Mouse (Mus musculus): ENCODE results near the gene Tmem159. TPM values are rescaled to one million over a fixed set of nuclear protein-coding genes. Genes with fewer than 3 reads are reported as not detected.

Gene Tmem159
- polyA plus RNA-seq, 1 experiment from 2014 or later: 9.3 TPM

DNA sequence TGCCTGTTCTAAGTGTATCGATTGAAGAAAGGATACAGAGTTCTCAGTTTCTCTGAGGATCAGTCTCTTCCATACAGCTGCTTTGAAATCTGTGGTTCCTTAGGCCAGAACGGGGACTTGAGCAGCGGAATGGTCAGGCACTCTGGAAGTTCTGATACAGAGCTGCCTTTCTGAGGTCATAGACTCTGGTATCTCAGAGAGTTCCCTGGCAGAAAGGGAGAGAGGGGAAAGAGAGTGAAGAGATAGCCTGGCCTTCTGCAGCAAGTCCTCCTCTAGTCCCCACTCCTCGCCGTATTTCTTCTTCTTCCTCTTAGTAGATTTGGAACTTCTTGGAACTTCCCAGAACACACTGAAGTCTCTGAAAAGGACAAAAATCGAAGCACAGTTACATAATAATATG, 7.0 kb upstream of the Tmem159 start, which contains the start of gene Dnah3:
Gene Dnah3, minus strand, starts transcription at position 101 of the 400 bp plus-strand sequence.
- no peak within 1 kb of the TSS for H3K4me3 ChIP-seq (ENCODE audit: low read depth, low read length)
- no peaks in the 10 kb centered on the region for H3K36me3 ChIP-seq (ENCODE audit: control insufficient read depth, insufficient read depth, low read length)
- no peaks in the 10 kb centered on the region for H3K4me1 ChIP-seq (ENCODE audit: control insufficient read depth, insufficient read depth, low read length)
- H3K27me3 ChIP-seq (ENCODE audit: control insufficient read depth, insufficient read depth, low read length): no peaks in the 10 kb centered on the region
- H3K9ac ChIP-seq (replicated peaks; ENCODE audit: low read depth, low read length): no peak within 1 kb of the TSS
- 84% methylated on average over 6 of the region's 6 CpGs for WGBS
- no peaks in the 10 kb centered on the region for H3K9me3 ChIP-seq (ENCODE audit: control insufficient read depth, low read length)
- no peak within 1 kb of the TSS for H3K27ac ChIP-seq (ENCODE audit: low read depth, low read length)
- ATAC-seq (ENCODE audit: low read depth): no peak
- H3K4me2 ChIP-seq (ENCODE audit: low read depth, low read length): no peak within 1 kb of the TSS

DNA sequence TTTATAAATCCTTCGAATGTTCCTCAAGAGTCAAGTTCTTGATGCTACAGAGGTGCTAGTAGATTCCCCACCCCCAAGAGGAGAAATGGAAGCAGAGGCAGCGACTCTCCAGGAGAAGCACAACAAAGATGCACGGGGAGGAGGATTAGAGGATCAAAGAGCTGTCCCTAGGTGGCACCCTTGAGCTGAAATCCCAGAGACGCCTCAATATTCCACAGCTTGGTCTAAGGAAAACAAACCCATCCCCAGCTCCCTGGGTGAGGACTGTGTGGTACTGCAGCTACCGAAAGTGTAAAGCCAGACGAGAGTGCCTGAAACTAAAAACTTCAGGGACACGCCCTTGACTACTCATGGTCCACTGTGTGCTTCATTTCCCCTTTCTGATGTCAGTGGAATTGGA, 4.3 kb upstream of the Tmem159 start:
- 0 out of 2 replicates have a peak, but pooled peaks cover 5% of the 10 kb centered on the region for H3K4me1 ChIP-seq (ENCODE audit: control insufficient read depth, insufficient read depth, low read length)
- peaks cover 6% of the 10 kb centered on the region for H3K27me3 ChIP-seq (ENCODE audit: control insufficient read depth, insufficient read depth, low read length)
- no peaks in the 10 kb centered on the region for H3K9me3 ChIP-seq (ENCODE audit: control insufficient read depth, low read length)
- WGBS: 10% methylated on average over 7 of the region's 7 CpGs
- H3K27ac ChIP-seq (ENCODE audit: low read depth, low read length): no peak overlapping the region
- ATAC-seq (ENCODE audit: low read depth): peak; percentile 78; the same call in 1 of the 2 replicates
- no peak overlapping the region for H3K4me2 ChIP-seq (ENCODE audit: low read depth, low read length)
- H3K4me3 ChIP-seq (ENCODE audit: low read depth, low read length): no peak overlapping the region
- H3K9ac ChIP-seq (replicated peaks; ENCODE audit: low read depth, low read length): no peak overlapping the region
- H3K36me3 ChIP-seq (ENCODE audit: control insufficient read depth, insufficient read depth, low read length): no peaks in the 10 kb centered on the region

DNA sequence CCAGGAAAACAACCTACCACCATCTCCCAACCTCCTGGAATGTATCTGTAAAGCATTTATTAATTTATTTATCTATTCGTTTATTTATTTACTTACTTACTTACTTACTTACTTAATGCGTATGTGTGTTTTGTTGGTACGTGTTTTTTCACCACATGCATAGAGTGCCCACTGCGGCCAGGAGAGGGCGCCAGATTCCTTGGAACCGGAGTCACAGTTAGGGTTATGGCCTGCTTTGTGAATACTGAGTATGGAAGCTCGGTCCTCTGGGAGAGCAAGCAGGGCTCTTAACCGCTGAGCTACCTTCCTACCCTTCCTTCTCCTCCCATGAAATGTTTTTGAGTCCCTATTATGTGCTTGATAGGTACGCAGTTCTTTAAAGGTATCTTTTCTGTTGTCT, 3.8 kb upstream of the Tmem159 start:
- no peaks in the 10 kb centered on the region for H3K36me3 ChIP-seq (ENCODE audit: control insufficient read depth, insufficient read depth, low read length)
- no peak overlapping the region for H3K27ac ChIP-seq (ENCODE audit: low read depth, low read length)
- 0 out of 2 replicates have a peak, but pooled peaks cover 5% of the 10 kb centered on the region for H3K4me1 ChIP-seq (ENCODE audit: control insufficient read depth, insufficient read depth, low read length)
- H3K27me3 ChIP-seq (ENCODE audit: control insufficient read depth, insufficient read depth, low read length): peaks cover 6% of the 10 kb centered on the region
- no peak overlapping the region for H3K4me3 ChIP-seq (ENCODE audit: low read depth, low read length)
- WGBS: 23% methylated on average over 9 of the region's 9 CpGs
- ATAC-seq (ENCODE audit: low read depth): no peak
- no peak overlapping the region for H3K4me2 ChIP-seq (ENCODE audit: low read depth, low read length)
- no peak overlapping the region for H3K9ac ChIP-seq (replicated peaks; ENCODE audit: low read depth, low read length)
- H3K9me3 ChIP-seq (ENCODE audit: control insufficient read depth, low read length): no peaks in the 10 kb centered on the region

DNA sequence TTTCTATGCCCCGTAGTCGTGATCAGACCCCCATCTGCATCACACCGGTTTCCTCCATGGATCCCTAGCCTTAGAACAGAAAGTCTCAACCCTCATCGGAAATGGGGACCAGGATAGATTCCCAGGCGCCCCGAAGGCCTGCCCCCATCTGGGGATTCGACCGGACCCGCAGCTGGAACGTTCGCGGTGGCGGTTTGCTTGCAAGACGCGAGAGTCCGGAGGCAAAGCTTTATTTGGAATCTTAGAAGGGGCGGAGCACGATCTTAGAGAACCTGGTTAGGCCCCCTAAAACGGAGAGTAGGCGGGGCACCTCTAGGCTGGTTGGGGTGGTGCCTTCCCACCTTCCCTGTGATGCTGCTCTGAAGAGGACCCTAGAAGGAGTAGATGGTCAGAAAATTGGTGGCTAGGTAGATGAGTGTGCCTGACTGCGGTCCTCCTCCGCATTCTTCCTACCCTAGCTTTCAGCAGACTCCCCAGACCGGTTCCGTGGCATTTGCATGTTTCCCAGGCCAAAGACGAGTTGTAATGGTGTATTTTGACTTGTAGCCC, 940 bp downstream of the Tmem159 start:
- H3K4me1 ChIP-seq (ENCODE audit: control insufficient read depth, insufficient read depth, low read length): 0 out of 2 replicates have a peak, but pooled peaks cover 5% of the 10 kb centered on the region
- 3% methylated on average over 25 of the region's 25 CpGs for WGBS
- peak overlapping the region; percentile 84 for H3K4me2 ChIP-seq (ENCODE audit: low read depth, low read length)
- peaks cover 6% of the 10 kb centered on the region for H3K27me3 ChIP-seq (ENCODE audit: control insufficient read depth, insufficient read depth, low read length)
- H3K9ac ChIP-seq (replicated peaks; ENCODE audit: low read depth, low read length): peak overlapping the region; percentile 53; the same call in 1 of the 2 replicates
- H3K36me3 ChIP-seq (ENCODE audit: control insufficient read depth, insufficient read depth, low read length): no peaks in the 10 kb centered on the region
- H3K9me3 ChIP-seq (ENCODE audit: control insufficient read depth, low read length): no peaks in the 10 kb centered on the region
- peak overlapping the region; percentile 45 for H3K4me3 ChIP-seq (ENCODE audit: low read depth, low read length)
- 0 out of 2 replicates have a peak, but pooled peaks have one; percentile 12 for ATAC-seq (ENCODE audit: low read depth)
- H3K27ac ChIP-seq (ENCODE audit: low read depth, low read length): no peak overlapping the region

DNA sequence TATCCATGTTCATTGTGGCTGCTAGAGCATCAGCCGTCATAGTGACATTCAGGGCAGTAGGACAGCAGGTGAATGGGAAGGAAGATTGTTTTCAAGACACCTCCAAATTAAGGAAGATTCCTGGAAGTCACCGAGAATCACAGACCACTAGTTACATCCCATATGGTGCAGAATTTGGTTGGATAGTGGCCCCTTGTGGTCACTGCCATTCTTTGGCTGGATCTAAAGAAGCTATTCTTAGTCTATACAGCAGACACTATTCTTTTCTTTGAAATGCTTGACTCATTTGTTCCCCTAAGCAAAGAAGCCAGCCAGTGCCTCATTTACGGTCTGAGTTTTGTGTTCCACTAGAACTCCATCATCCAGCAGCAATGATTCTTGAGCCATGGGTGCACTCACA, 2.8 kb downstream of the Tmem159 start:
- 45% methylated on average over 3 of the region's 3 CpGs for WGBS

DNA sequence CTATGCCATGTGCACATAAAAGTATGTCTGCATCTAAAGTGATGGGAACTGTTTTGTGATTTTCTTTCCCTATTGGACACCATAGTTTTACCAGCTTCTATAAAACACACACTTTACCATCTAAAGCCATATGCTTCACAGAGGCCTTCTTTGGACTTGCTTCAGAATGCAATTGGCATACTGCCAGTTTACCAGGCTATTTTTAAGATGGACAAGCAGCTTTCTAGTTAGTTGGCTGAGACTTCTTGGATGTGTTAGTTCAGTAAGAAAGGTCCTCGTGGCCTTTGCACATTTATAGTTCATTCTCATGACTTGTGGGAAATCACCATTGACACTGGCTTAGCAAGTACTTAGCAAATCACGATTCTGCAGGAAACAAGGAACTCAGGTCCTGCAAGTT, 4.2 kb downstream of the Tmem159 start:
- Histone ChIP-seq H3K4me1 (ENCODE audit: control insufficient read depth, insufficient read depth, low read length) (0 out of 2 replicates have a peak, but pooled peaks cover 5% of the 10 kb centered on the region), H3K4me3 (ENCODE audit: low read depth, low read length) (no peak overlapping the region), H3K27me3 (ENCODE audit: control insufficient read depth, insufficient read depth, low read length) (peaks cover 6% of the 10 kb centered on the region), H3K9ac (replicated peaks; ENCODE audit: low read depth, low read length) (no peak overlapping the region), H3K4me2 (ENCODE audit: low read depth, low read length) (no peak overlapping the region), H3K36me3 (ENCODE audit: control insufficient read depth, insufficient read depth, low read length) (no peaks in the 10 kb centered on the region), H3K9me3 (ENCODE audit: control insufficient read depth, low read length) (no peaks in the 10 kb centered on the region), H3K27ac (ENCODE audit: low read depth, low read length) (no peak overlapping the region)
- WGBS: 61% methylated on average over 2 of the region's 2 CpGs
- ATAC-seq (ENCODE audit: low read depth): no peak

More for the DNA sequence above, 2.8 kb downstream of the Tmem159 start:
- peaks cover 6% of the 10 kb centered on the region for H3K27me3 ChIP-seq (ENCODE audit: control insufficient read depth, insufficient read depth, low read length)
- ATAC-seq (ENCODE audit: low read depth): no peak
- no peaks in the 10 kb centered on the region for H3K36me3 ChIP-seq (ENCODE audit: control insufficient read depth, insufficient read depth, low read length)
- no peak overlapping the region for H3K27ac ChIP-seq (ENCODE audit: low read depth, low read length)
- no peak overlapping the region for H3K9ac ChIP-seq (replicated peaks; ENCODE audit: low read depth, low read length)
- 0 out of 2 replicates have a peak, but pooled peaks cover 5% of the 10 kb centered on the region for H3K4me1 ChIP-seq (ENCODE audit: control insufficient read depth, insufficient read depth, low read length)
- H3K9me3 ChIP-seq (ENCODE audit: control insufficient read depth, low read length): no peaks in the 10 kb centered on the region
- no peak overlapping the region for H3K4me3 ChIP-seq (ENCODE audit: low read depth, low read length)
- H3K4me2 ChIP-seq (ENCODE audit: low read depth, low read length): no peak overlapping the region

DNA sequence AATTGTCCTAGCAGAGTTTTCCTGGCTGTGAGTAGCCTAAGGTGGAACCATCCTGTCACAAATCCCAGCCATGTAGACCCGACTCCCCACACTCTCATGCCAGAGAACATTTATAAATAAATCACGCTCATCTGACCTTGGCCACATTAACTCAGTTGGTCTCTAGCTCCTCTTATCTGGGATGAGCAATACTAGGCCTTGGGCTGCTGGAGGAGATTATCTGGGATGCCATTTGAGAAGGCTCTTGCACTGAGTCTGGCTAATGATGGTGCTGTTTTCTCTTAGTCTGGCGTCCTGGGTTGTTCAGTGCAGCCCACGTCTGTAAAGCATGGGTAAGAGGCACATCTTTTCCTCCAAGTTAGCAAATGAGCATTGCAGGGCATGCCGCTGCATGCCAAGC, 7.5 kb downstream of the Tmem159 start:
- Histone ChIP-seq H3K4me3 (ENCODE audit: low read depth, low read length) (no peak overlapping the region), H3K27ac (ENCODE audit: low read depth, low read length) (no peak overlapping the region), H3K4me1 (ENCODE audit: control insufficient read depth, insufficient read depth, low read length) (no peaks in the 10 kb centered on the region), H3K9me3 (ENCODE audit: control insufficient read depth, low read length) (no peaks in the 10 kb centered on the region), H3K9ac (replicated peaks; ENCODE audit: low read depth, low read length) (no peak overlapping the region), H3K36me3 (ENCODE audit: control insufficient read depth, insufficient read depth, low read length) (no peaks in the 10 kb centered on the region), H3K4me2 (ENCODE audit: low read depth, low read length) (no peak overlapping the region), H3K27me3 (ENCODE audit: control insufficient read depth, insufficient read depth, low read length) (no peaks in the 10 kb centered on the region)
- ATAC-seq (ENCODE audit: low read depth): no peak
- WGBS: 87% methylated on average over 5 of the region's 5 CpGs

DNA sequence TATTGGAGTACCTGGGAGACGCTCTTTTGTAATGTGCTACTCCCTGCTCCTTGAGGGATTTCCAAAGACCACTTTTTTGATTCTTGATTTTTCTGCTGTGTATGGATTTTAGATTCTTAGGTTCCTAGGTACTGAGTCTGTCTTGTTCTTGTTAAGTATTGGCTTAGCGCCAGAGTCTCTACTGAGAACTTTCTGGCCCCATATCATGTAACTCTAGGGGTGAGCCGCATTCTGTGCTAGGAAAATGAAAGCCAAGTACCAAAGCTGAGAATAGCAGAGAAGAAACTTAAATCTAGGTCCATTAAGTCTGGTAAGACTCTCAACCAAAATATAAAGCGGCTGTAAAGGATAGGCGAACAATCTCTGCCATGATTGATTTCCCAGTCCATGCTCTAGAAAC, 14.8 kb downstream of the Tmem159 start:
- no peak overlapping the region for H3K9ac ChIP-seq (replicated peaks; ENCODE audit: low read depth, low read length)
- H3K4me3 ChIP-seq (ENCODE audit: low read depth, low read length): no peak overlapping the region
- ATAC-seq (ENCODE audit: low read depth): no peak

DNA sequence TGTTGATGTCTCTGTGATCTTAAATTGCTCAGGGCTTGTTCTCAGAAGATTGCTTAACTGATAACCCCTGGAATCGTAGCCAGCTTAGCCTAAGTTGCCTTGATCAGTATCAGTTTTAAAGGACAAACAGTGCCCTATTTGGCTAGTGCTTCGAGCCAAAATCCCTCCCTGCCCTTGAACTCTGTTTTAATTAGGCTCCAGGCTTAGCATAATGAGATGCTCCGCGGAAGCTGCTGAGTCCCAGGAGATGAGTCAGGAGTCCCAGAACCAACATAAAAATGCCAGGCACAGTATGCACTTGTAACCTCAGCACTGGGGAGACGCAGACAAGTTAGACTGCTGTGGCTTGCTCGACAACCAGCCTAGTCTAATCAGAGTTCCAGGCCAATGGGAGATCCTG, 15.4 kb downstream of the Tmem159 start:
- no peak overlapping the region for H3K4me2 ChIP-seq (ENCODE audit: low read depth, low read length)
- H3K4me1 ChIP-seq (ENCODE audit: control insufficient read depth, insufficient read depth, low read length): no peaks in the 10 kb centered on the region
- 27% methylated on average over 6 of the region's 6 CpGs for WGBS
- no peak for ATAC-seq (ENCODE audit: low read depth)
- no peaks in the 10 kb centered on the region for H3K9me3 ChIP-seq (ENCODE audit: control insufficient read depth, low read length)
- no peaks in the 10 kb centered on the region for H3K27me3 ChIP-seq (ENCODE audit: control insufficient read depth, insufficient read depth, low read length)
- H3K27ac ChIP-seq (ENCODE audit: low read depth, low read length): no peak overlapping the region
- H3K9ac ChIP-seq (replicated peaks; ENCODE audit: low read depth, low read length): no peak overlapping the region
- H3K4me3 ChIP-seq (ENCODE audit: low read depth, low read length): no peak overlapping the region
- no peaks in the 10 kb centered on the region for H3K36me3 ChIP-seq (ENCODE audit: control insufficient read depth, insufficient read depth, low read length)

More for the DNA sequence above, 14.8 kb downstream of the Tmem159 start:
- Histone ChIP-seq H3K27me3 (ENCODE audit: control insufficient read depth, insufficient read depth, low read length) (no peaks in the 10 kb centered on the region), H3K4me2 (ENCODE audit: low read depth, low read length) (no peak overlapping the region), H3K4me1 (ENCODE audit: control insufficient read depth, insufficient read depth, low read length) (no peaks in the 10 kb centered on the region), H3K27ac (ENCODE audit: low read depth, low read length) (no peak overlapping the region), H3K36me3 (ENCODE audit: control insufficient read depth, insufficient read depth, low read length) (no peaks in the 10 kb centered on the region), H3K9me3 (ENCODE audit: control insufficient read depth, low read length) (no peaks in the 10 kb centered on the region)
- WGBS: 93% methylated on average over 5 of the region's 5 CpGs
